Mouse (Mus musculus): ENCODE results near the gene Ttc4.

Gene Ttc4

DNA sequence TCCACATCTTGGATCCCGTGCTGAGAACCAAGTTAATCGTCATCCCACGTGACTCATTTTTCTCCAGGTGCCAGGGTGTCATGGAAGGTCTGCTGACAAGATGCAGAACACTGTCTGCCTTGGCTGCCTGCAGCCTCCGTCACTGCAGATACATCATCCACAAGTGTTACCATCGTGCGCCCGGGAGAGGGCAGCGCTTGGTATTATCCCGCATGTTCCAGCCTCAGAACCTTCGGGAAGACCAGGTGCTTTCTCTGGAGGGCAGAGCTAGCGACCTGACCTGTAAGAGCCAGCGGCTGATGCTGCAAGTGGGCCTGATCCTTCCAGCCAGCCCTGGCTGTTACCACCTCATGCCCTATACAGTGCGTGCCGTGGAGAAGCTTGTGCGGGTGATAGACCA lies 25.7 kb downstream of the Ttc4 start:
- in situ Hi-C loops (cut with MboI; ENCODE audit: low sequenced_read_pairs) = no loop called here

- in situ Hi-C loops (cut with MboI; ENCODE audit: low sequenced_read_pairs) = no loop called here
These were observed 26.2 kb downstream of the Ttc4 start for GRCm38 (mm10) chr4:106652546-106652945.

DNA sequence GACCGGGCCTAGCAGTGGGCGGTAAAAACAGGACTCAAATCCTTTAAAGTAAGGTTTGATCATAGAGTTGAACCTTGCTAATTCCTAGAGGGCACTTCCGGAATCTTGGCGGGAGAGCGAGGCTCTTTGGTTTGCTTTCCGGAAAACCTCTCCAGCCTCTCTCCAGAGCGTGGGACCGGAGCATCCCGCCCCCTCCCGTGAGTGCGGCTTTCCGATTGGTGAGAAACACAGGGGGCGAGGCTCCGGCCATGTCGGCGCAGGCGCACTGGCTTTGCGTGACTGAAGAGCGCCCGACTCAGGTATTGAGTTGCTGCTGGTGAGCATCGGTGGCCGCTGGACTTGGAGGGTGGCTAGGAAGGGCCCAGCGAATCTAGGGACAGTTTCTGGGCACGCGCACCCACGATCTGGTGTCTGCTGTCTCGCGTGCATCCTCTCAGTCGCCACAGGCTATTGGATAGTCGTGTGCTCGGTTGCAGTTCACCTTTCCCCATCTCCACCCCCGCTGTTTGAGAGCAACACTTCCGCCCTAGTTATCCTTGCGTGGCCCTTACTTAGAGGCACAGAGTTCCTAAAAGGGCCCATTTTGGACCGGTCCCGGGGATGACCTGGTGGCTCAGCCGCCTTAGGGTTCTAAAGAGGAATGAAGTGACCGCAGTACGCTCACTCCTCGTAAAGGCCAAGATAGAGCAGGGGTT lies 27.8 kb downstream of the Ttc4 start, which contains the start of gene Pars2:
Gene Pars2, plus strand, starts transcription at position 237 of the 695 bp plus-strand sequence.
- in situ Hi-C loops (cut with MboI; ENCODE audit: low sequenced_read_pairs) = no loop called here

GRCm38 (mm10) chr4:106647137-106647536 lies 31.6 kb downstream of the Ttc4 start:
- in situ Hi-C loops (cut with MboI; ENCODE audit: low sequenced_read_pairs) = no loop called here

DNA sequence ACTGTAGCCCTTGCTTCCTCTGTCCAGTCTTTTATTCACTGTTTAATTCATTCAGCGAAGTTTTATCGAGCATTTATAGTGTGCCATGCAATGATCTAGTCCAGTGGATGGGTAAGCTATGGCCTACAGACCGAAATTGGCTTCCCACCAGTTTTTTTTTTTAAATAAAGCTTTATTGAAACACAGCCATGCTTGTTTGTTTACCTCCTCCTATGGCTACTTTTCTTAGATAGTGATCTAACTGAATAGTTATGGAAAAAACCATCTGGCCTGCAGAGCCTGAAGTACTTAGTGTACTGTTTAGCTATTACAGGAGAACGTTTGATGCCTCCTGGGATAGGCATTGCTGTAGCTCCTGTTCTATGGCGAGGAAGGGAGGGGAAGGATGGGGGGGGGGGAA lies 32.9 kb downstream of the Ttc4 start:
- in situ Hi-C loops (cut with MboI; ENCODE audit: low sequenced_read_pairs) = no loop called here

DNA sequence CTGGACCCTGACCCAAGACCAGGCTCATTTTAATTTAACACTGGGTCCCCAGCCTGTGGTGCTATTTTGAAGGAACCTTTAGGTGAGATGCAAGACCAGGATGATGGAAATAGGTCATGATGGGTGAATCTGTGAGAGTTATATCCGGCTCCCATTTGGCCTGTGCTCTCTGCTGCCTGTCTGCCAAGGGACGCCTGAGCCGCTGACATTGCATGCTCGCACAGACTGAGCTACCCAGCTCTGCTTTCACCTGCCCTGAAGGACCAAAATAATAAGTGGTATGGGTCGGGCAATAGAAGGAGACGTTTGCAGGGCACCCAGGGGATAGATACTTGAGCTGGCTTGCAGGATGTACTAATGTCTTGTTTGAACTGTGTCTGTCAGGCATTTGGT lies 34.5 kb downstream of the Ttc4 start:
- in situ Hi-C loops (cut with MboI; ENCODE audit: low sequenced_read_pairs) = no loop called here

DNA sequence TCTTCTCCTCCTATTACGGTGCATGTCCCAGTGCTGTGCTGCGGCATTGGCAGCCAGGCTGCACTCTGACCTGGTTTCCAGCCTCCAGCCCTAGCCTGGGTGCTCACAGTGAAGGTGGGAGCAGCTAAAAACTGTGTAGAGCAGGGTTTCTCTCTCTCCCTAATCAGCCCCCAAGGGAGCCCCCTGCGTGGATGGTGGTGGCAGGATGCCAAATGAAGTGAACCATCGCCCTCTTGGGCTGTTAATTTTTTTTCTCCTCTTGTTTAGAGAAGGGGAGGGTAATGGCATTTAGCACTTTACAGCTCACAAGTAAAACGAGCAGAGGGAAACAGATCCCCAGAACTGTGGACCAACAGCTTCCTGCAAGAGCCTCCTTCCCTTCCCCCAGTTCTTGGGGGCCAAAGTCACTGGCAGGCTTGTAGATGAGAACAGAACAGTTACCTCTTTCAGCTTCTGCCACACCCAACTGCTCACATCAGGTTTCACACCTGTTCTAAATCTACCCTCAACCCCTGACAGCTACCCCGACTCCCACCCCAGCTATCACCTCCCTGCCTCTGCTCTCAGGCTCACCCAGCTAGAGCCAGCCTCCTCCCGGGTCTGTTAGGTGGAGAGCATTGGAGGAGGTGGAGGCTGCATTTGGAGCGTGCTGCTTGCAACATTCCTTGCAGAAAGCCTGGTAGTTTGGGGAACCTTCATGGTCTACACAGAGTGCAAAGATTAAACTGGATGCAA lies 35.1 kb downstream of the Ttc4 start:
- in situ Hi-C loops (cut with MboI; ENCODE audit: low sequenced_read_pairs) = no loop called here

DNA sequence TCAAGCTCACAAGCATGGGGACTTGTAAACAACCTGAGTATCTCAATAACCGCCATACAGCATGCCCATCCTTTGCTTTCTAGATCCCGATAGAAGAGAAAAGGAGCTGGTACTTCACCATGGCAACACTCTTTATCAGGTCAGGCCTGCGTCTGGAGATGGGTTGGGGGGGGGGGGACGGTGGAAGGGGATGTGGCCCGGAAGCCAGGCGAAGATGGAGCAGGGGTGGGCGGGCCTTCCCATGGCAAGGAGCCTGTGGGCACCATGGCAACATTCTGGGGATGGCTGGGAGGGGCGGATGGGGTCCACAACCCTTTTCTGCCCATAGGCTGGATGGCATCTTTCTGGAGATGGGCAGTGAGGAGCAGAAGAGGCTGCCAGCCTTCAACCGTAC lies 44.7 kb downstream of the Ttc4 start:
- in situ Hi-C loops (cut with MboI; ENCODE audit: low sequenced_read_pairs) = no loop called here

GRCm38 (mm10) chr4:106633281-106634085 lies 45.3 kb downstream of the Ttc4 start:
- in situ Hi-C loops (cut with MboI; ENCODE audit: low sequenced_read_pairs) = no loop called here

DNA sequence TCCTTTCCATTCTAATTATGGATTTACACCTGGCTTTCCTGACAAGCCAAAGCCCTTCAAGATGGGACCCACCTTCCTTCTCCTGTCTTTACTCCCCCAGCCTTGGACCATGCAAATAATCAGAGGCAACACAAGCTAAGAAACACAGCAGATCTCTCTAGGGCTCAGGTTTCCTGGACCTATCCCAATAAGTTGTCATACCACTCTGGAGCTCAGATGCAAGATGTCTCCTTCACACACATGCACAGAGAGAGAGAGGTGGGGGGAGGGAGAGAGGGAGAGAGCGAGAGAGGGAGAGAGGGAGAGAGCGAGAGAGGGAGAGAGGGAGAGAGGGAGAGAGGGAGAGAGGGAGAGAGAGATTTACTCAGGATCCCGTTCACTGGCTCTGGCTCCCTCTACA lies 46.4 kb downstream of the Ttc4 start:
- in situ Hi-C loops (cut with MboI; ENCODE audit: low sequenced_read_pairs) = no loop called here

DNA sequence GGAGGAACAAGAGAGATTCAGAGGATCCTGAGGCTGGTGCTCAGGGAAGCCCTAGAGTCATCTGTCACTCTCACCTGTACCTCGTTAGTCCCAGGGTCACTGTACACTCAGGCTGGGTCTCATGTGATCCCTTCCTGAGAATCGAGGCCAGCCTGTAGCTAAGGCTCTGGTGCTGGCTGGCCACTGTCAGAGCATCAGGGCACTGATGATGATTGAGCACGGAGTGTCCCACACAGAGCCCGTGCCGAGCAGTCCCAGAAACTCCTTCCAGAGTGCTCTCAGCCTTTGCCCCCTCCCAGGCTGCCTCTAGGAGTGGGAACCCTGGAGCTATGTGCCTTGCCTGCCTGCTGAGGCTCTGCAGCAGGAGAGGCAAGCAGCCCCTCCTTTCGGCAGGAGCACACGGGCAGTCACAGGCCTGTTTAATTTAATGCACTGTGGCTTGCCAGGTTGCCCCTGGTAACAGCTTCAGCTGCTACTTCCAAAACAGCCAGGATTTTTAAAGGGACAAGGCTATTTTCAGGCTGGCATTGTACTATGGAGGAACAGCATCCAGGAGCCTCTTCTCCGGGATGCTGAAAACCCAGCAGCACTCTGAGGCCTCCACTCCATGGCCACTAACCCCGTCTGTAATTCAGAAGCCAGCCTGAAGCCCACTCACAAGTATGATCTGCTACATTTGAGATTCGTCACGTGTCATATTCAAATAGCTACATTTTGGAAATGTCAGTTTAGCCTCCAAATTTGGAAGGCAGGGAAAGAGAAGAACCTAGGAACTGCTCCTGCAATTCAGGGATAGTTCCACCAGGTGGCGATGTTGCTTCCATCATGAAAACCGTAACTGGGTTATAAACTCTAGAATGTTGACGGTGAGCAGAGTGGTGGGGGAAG lies 48.2 kb downstream of the Ttc4 start:
- in situ Hi-C loops (cut with MboI; ENCODE audit: low sequenced_read_pairs) = no loop called here

GRCm38 (mm10) chr4:106629374-106629773 lies 49.4 kb downstream of the Ttc4 start:
- in situ Hi-C loops (cut with MboI; ENCODE audit: low sequenced_read_pairs) = no loop called here

DNA sequence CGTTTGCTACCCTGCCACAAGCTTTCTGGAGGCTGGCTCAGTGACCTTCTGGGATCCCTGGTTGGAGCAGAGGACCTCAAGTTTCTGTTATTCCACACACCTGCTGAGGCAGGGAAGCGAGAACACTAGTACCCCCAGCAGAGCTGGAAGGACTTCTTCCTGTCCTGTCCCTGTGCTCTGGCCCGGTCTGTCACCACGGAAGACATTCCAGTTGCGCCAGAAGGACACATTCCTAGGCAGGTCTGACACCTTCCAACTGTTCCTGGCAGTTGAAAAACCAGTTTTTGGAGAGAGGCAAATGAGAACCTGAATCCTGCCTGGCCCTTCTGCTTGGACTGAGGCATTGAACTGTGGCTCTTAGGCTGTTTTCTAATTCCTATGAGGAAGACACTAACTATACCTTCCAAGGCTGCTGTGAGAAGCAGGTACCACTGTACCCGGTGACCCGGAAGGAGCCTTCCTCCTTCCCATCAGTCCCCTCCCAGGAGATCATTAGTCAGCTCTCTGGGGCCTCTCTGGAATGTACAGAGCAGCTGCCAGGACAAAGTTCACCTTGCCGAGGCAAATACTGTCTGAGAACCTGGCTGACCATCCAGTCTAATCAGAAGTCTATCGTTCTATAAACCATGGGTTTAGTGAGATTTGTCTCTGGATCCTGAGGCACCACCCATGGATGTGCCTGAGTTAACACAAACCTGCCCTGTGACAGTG lies 49.9 kb downstream of the Ttc4 start:
- in situ Hi-C loops (cut with MboI; ENCODE audit: low sequenced_read_pairs) = no loop called here

DNA sequence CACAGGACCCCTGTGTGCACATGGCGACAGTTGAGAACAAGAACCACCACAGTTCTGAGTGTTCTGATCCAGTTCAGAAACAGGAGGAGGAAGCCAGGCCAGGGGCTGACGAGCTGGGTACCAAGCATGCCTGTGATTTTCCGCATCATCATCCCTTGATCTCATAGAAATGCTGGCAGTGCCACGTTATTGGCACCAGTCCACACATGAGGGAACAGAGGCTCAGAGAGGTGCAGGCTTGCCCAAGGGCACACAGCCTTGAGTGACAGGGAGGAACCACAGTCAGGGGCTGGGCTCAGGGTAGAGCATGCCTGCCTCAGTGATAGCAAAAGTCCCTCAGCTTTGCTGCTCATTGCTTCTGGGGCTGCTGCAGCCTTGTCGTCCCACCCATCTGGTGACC lies 50.9 kb downstream of the Ttc4 start:
- in situ Hi-C loops (cut with MboI; ENCODE audit: low sequenced_read_pairs) = no loop called here

- in situ Hi-C loops (cut with MboI; ENCODE audit: low sequenced_read_pairs) = no loop called here
These were observed 54.5 kb downstream of the Ttc4 start for GRCm38 (mm10) chr4:106624271-106624670.

GRCm38 (mm10) chr4:106622712-106623111 lies 56.0 kb downstream of the Ttc4 start:
- in situ Hi-C loops (cut with MboI; ENCODE audit: low sequenced_read_pairs) = no loop called here

- in situ Hi-C loops (cut with MboI; ENCODE audit: low sequenced_read_pairs) = no loop called here
These were observed 56.7 kb downstream of the Ttc4 start, which contains the start of gene Ttc22 for GRCm38 (mm10) chr4:106622030-106622493. Gene Ttc22 (plus strand): TSS chr4:106622432.

GRCm38 (mm10) chr4:106621428-106621827 lies 57.3 kb downstream of the Ttc4 start:
- in situ Hi-C loops (cut with MboI; ENCODE audit: low sequenced_read_pairs) = no loop called here

GRCm38 (mm10) chr4:106618898-106619297 lies 59.8 kb downstream of the Ttc4 start:
- in situ Hi-C loops (cut with MboI; ENCODE audit: low sequenced_read_pairs) = loop anchor here (10.0 kb wide), 1 partner anchor 86 kb away; no protein-coding TSS in a partner anchor

- in situ Hi-C loops (cut with MboI; ENCODE audit: low sequenced_read_pairs) = loop anchor here (10.0 kb wide), 1 partner anchor 88 kb away; no protein-coding TSS in a partner anchor
These were observed 61.7 kb downstream of the Ttc4 start, which contains the start of gene Lexm for GRCm38 (mm10) chr4:106617056-106617455. Gene Lexm (minus strand): TSS chr4:106617241.

Measured in CH12F3 (cell line).